Mouse (Mus musculus) midbrain, embryonic 16.5 days (tissue): Measurements from ENCODE around the gene Ndc80. TPM values are rescaled to one million over a fixed set of nuclear protein-coding genes. Genes with fewer than 3 reads are reported as not detected.

Source experiments
- ATAC-seq: fragments of 200-750 bp; cut with Nextera tagmentation; 2 replicates; pipeline ENCODE4 v1.8.0; 2017; ENCODE audit warnings: moderate TSS enrichment
- H3K27ac ChIP-seq: fragments of 300-500 bp; sonication (generic); 2 replicates; pipeline ENCODE4 v1.5.1; 2014; ENCODE audit warnings: mild to moderate bottlenecking, low read length, mixed read lengths
- H3K27me3 ChIP-seq: fragments of 300-500 bp; sonication (generic); 2 replicates; pipeline ENCODE4 v1.6.1; 2014; ENCODE audit warnings: low read depth, low read length, mixed read lengths; ENCODE audit not compliant: control insufficient read depth, insufficient read depth
- H3K36me3 ChIP-seq: fragments of 300-500 bp; sonication (generic); 2 replicates; pipeline ENCODE4 v1.6.1; 2014; ENCODE audit warnings: mild to moderate bottlenecking, low read length, moderate library complexity, mixed read lengths; ENCODE audit not compliant: control insufficient read depth, insufficient read depth
- H3K4me1 ChIP-seq: fragments of 300-500 bp; sonication (generic); 2 replicates; pipeline ENCODE4 v1.6.1; 2014; ENCODE audit warnings: mild to moderate bottlenecking, low read length, mixed read lengths; ENCODE audit not compliant: control insufficient read depth, insufficient read depth
- H3K4me2 ChIP-seq: fragments of 300-500 bp; sonication (generic); 2 replicates; pipeline ENCODE4 v1.6.1; 2014; ENCODE audit warnings: mild to moderate bottlenecking, low read length, mixed read lengths
- H3K4me3 ChIP-seq: fragments of 300-500 bp; sonication (generic); 2 replicates; pipeline ENCODE4 v1.5.1; 2014; ENCODE audit warnings: low read depth, mild to moderate bottlenecking, low read length, moderate library complexity, mixed read lengths
- H3K9ac ChIP-seq: fragments of 300-500 bp; sonication (generic); 2 replicates; pipeline ENCODE4 v1.6.1; 2014; ENCODE audit warnings: low read depth, low read length, mixed read lengths
- H3K9me3 ChIP-seq: fragments of 300-500 bp; sonication (generic); replicated peaks from 2 replicates; pipeline ENCODE4 v1.6.1; 2014; ENCODE audit warnings: mild to moderate bottlenecking, low read length, mixed read lengths; ENCODE audit not compliant: control insufficient read depth, poor library complexity, severe bottlenecking
- WGBS: fragments of 180-500 bp; shearing (Covaris S2); extraction: QIAGEN DNeasy Blood & Tissue Kit; methylation state at CpG from one replicate; pipeline ENCODE4 v1.1.7; 2014; 5-methylcytosine and 5-hydroxymethylcytosine counted together
- polyA plus RNA-seq: library from polyadenylated mRNA; unstranded; fragments of >200 nt; fragmentation: Nextera tagmentation; extraction: Ambion mirVana; gene quantifications from 2 replicates; pipeline ENCODE4 v1.2.1, GENCODE M21; 2015

The Ndc80 gene
- polyA plus RNA-seq, 1 experiment from 2014 or later, result 4.4 TPM

- no peak overlapping the region for H3K27ac ChIP-seq
- no peak overlapping the region for H3K9ac ChIP-seq
- H3K4me3 ChIP-seq, result no peak overlapping the region
- no peak overlapping the region for H3K4me2 ChIP-seq
- no peaks in the 10 kb centered on the region for H3K9me3 ChIP-seq
- H3K4me1 ChIP-seq, result no peaks in the 10 kb centered on the region
- H3K27me3 ChIP-seq, result no peaks in the 10 kb centered on the region
- 87% methylated on average over 5 of the region's 5 CpGs for WGBS
- ATAC-seq, result no peak
- no peaks in the 10 kb centered on the region for H3K36me3 ChIP-seq
Measured at GRCm38 (mm10) chr17:71484711-71485110, 41.9 kb downstream of the Ndc80 start.

- Histone ChIP-seq H3K4me2 (no peak overlapping the region), H3K36me3 (no peaks in the 10 kb centered on the region)
- no peak for ATAC-seq
Measured at GRCm38 (mm10) chr17:71483418-71484060, 43.1 kb downstream of the Ndc80 start.

DNA sequence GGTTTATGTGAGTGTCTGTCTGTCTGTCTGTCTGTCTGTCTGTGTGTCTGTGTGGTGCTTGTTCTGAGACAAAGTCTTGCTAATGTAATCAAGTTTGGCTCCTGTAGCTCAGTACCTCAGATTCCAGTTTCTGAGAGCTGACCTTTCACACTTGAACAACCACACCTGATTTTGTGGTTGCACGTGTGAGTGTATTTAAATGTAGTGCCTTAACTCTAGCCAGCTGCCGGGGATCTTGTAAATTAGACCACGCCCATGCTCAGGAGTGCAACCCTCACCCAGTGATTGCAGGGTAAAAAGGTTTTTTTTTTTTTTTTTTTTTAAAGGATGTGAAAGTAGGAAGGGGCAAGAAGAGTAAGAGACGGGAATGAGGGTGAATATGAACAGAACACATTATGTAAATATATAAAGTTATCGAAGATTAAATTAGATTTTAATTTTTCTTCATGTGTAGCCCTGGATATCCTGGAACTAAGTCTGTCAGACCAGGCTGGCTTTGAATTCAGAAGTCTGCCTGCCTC, 47.2 kb downstream of the Ndc80 start:
- Histone ChIP-seq H3K9ac (no peak overlapping the region), H3K4me3 (no peak overlapping the region), H3K4me1 (peaks cover 5% of the 10 kb centered on the region), H3K36me3 (no peaks in the 10 kb centered on the region), H3K27ac (no peak overlapping the region), H3K27me3 (no peaks in the 10 kb centered on the region), H3K9me3 (no peaks in the 10 kb centered on the region), H3K4me2 (no peak overlapping the region)
- no peak for ATAC-seq
- WGBS, result 72% methylated on average over 5 of the region's 5 CpGs

More at GRCm38 (mm10) chr17:71483418-71484060, 43.1 kb downstream of the Ndc80 start:
- no peak overlapping the region for H3K27ac ChIP-seq
- H3K4me3 ChIP-seq, result no peak overlapping the region
- WGBS, result 92% methylated on average over 7 of the region's 7 CpGs
- H3K9me3 ChIP-seq, result no peaks in the 10 kb centered on the region
- H3K4me1 ChIP-seq, result no peaks in the 10 kb centered on the region
- H3K27me3 ChIP-seq, result no peaks in the 10 kb centered on the region
- H3K9ac ChIP-seq, result no peak overlapping the region

DNA sequence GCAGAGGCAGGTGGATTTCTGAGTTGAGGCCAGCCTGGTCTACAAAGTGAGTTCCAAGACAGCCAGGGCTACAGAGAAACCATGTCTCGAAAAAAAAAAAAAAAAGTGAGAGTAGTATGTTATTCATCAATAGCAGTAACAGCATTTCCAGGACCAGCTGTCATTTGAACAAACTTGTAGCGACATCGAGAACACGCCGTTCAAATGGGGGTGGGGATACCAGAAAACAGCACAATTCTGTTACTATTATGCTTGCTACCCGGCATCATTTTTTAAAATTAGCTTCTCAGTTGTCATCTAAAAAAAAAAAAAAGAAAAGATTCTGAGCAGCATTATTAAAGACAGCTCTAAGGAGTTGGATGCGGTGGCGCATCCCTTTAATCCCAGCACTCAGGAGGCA, 49.2 kb downstream of the Ndc80 start:
- no peak overlapping the region for H3K4me2 ChIP-seq
- no peaks in the 10 kb centered on the region for H3K27me3 ChIP-seq
- no peak overlapping the region for H3K27ac ChIP-seq
- peaks cover 18% of the 10 kb centered on the region for H3K4me1 ChIP-seq
- no peaks in the 10 kb centered on the region for H3K36me3 ChIP-seq
- no peak overlapping the region for H3K9ac ChIP-seq
- no peak overlapping the region for H3K4me3 ChIP-seq
- WGBS, result 95% methylated on average over 8 of the region's 8 CpGs
- no peaks in the 10 kb centered on the region for H3K9me3 ChIP-seq
- ATAC-seq, result no peak

- Histone ChIP-seq H3K9ac (peak overlapping the region; percentile 87), H3K36me3 (no peaks in the 10 kb centered on the region), H3K4me3 (peak overlapping the region; percentile 78), H3K27me3 (no peaks in the 10 kb centered on the region), H3K4me1 (peaks cover 18% of the 10 kb centered on the region), H3K9me3 (no peaks in the 10 kb centered on the region), H3K27ac (no peak overlapping the region), H3K4me2 (peak overlapping the region; percentile 97)
- no peak for ATAC-seq
- WGBS, result 81% methylated on average over 7 of the region's 7 CpGs
Measured at GRCm38 (mm10) chr17:71476346-71477020, 50.2 kb downstream of the Ndc80 start.

GRCm38 (mm10) chr17:71475705-71476089, 51.0 kb downstream of the Ndc80 start:
- Histone ChIP-seq H3K4me3 (peak overlapping the region; percentile 78), H3K27me3 (no peaks in the 10 kb centered on the region), H3K9me3 (no peaks in the 10 kb centered on the region), H3K27ac (peak overlapping the region; percentile 98), H3K9ac (peak overlapping the region; percentile 87), H3K4me2 (peak overlapping the region; percentile 97), H3K36me3 (no peaks in the 10 kb centered on the region), H3K4me1 (peaks cover 18% of the 10 kb centered on the region)
- ATAC-seq, result peak; percentile 86
- WGBS, result under 1% methylated on average over 31 of the region's 31 CpGs

DNA sequence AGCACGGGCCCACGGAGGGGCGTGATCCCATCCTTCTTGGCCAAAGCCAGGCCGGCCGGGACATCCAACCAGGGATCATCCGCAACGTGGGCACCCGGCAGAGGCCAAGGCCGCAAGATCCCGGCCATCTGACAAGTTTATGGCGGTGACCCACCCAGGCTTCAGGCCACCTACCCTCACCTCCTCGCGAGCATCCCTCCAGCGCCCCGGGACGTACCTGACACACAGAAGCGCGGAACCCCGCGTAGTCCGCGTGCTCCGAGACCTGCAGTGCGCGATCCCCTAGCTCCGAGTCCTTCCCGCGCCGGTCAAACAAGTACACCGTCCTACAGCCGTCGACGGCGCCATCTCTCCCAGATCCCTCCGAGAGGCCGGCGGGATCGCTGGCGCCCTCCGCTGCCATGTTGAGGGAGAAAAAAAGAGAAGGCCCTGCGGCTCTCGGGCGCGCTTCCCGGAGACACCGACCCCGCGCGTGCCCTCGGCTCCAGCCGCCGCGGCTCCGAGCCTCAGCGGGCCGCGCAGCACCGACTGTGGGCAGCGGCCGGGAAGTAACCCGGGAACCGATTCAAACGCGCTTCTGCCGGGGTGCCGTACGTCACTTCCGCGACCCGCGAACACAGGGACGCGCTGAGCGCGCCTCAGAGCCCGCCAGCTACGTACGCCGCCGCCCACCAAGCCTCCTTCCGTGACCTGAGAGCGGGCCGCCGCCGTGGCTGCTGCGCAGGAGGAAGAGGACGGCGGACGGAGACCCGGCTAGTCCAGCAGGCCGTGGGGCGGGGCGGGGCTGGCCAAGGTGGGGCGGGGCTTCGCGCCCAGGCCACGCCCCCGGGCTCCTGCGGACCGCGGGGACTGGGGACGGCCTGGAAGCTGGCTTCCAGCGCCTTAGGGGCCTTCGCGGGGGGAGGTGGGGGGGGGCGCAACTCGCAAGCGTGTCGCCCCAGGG, 51.6 kb downstream of the Ndc80 start, which contains the start of gene Smchd1:
Smchd1 (minus strand) TSS at position 582 of the 943 bp plus-strand sequence.
- ATAC-seq, result peak; percentile 97
- H3K4me1 ChIP-seq, result peaks cover 18% of the 10 kb centered on the region
- H3K9me3 ChIP-seq, result no peaks in the 10 kb centered on the region
- H3K9ac ChIP-seq, result peak within 1 kb of the TSS; percentile 87
- no peaks in the 10 kb centered on the region for H3K27me3 ChIP-seq
- H3K4me3 ChIP-seq, result peak within 1 kb of the TSS; percentile 78
- peak within 1 kb of the TSS; percentile 98 for H3K27ac ChIP-seq
- peak within 1 kb of the TSS; percentile 97 for H3K4me2 ChIP-seq
- under 1% methylated on average over 89 of the region's 109 CpGs for WGBS
- no peaks in the 10 kb centered on the region for H3K36me3 ChIP-seq

- Histone ChIP-seq H3K9ac (peak overlapping the region; percentile 87), H3K27ac (no peak overlapping the region)
- 14% methylated on average over 8 of the region's 8 CpGs for WGBS
Measured at GRCm38 (mm10) chr17:71474128-71474527, 52.5 kb downstream of the Ndc80 start.

More at GRCm38 (mm10) chr17:71474128-71474527, 52.5 kb downstream of the Ndc80 start:
- peak overlapping the region; percentile 97 for H3K4me2 ChIP-seq
- no peaks in the 10 kb centered on the region for H3K27me3 ChIP-seq
- H3K4me1 ChIP-seq, result peaks cover 18% of the 10 kb centered on the region
- no peak for ATAC-seq
- H3K36me3 ChIP-seq, result no peaks in the 10 kb centered on the region
- no peaks in the 10 kb centered on the region for H3K9me3 ChIP-seq
- H3K4me3 ChIP-seq, result peak overlapping the region; percentile 78
